ENCODE assay signal across 22 mouse cellular contexts in the genomic region with DNA sequence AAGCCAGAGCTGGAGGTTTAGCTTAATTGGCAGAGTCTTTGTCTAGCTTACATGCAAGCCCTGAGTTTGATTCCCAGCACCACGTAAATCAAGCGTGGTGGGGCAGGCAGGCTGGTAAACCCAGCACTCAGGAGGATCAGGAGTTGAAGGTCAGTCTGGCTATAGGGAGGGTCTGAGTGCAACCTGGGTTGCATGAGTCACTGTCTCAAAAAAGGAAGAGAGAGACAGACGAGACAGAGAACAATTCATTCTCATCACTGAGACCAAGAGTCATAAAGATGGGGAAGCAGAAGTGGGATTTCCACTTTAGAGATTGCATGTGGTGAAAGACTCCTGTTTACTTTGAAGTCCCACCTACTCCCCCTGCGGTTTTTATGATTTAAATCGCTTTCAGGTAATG. TPM values are rescaled to one million over a fixed set of nuclear protein-coding genes. Genes with fewer than 3 reads are reported as not detected.
DNase-seq lines count a peak whose midpoint lies in the region; ATAC-seq and TF ChIP-seq lines count a peak whose summit lies in the region.
"Had no signal": no experiment of that assay in that cellular context is flagged by ENCODE, and none has a peak within 500 bp of the region (broad histone marks: within the 10 kb centered on the region; RNA-seq: fewer than 3 reads in every experiment).

No protein-coding gene starts in this region.

- H3K27ac ChIP-seq in liver, adult 2 months (replicated peaks; ENCODE audit: insufficient read depth, low read depth, low read length) = no peak overlapping the region
- no peak overlapping the region for H3K27ac ChIP-seq in liver, postnatal 0 days (ENCODE audit: low read depth)
- H3K27ac ChIP-seq in midbrain, postnatal 0 days (ENCODE audit: low read depth, low read length) = no peak overlapping the region
- H3K27ac ChIP-seq: heart, embryonic 13.5 days; hindbrain, embryonic 14.5 days; intestine, embryonic 15.5 days; liver, embryonic 13.5 days; neural tube, embryonic 15.5 days; stomach, postnatal 0 days had no signal

- no peaks in the 10 kb centered on the region for H3K9me3 ChIP-seq in liver, postnatal 0 days (ENCODE audit: low read length)
- H3K9me3 ChIP-seq in midbrain, postnatal 0 days (ENCODE audit: low read length) = no peaks in the 10 kb centered on the region
- H3K9me3 ChIP-seq: G1E; heart, embryonic 13.5 days; intestine, embryonic 15.5 days; limb, embryonic 12.5 days; liver, embryonic 13.5 days; neural tube, embryonic 15.5 days had no signal

- H3K79me2 ChIP-seq in liver, adult 2 months (ENCODE audit: control insufficient read depth, insufficient read depth, low read length) = no peaks in the 10 kb centered on the region

- TF ChIP-seq POLR2A in liver, adult 2 months (IDR thresholded peaks at IDR 0.05; ENCODE audit: extremely low read depth, insufficient read depth, low read length) = no peak

- H3K4me3 ChIP-seq in liver, adult 2 months (ENCODE audit: insufficient read depth, low read depth, low read length) = no peak overlapping the region
- H3K4me3 ChIP-seq in liver, postnatal 0 days (ENCODE audit: low read depth, low read length) = no peak overlapping the region
- H3K4me3 ChIP-seq in midbrain, postnatal 0 days (ENCODE audit: low read depth, low read length) = no peak overlapping the region
- H3K4me3 ChIP-seq: heart, embryonic 13.5 days; intestine, embryonic 15.5 days; limb, embryonic 12.5 days; liver, embryonic 13.5 days; neural tube, embryonic 15.5 days had no signal

- H3K4me2 ChIP-seq in liver, postnatal 0 days (ENCODE audit: low read depth, low read length) = no peak overlapping the region
- no peak overlapping the region for H3K4me2 ChIP-seq in midbrain, postnatal 0 days (ENCODE audit: low read depth, low read length, poor library complexity, severe bottlenecking)
- H3K4me2 ChIP-seq: hindbrain, embryonic 14.5 days; intestine, embryonic 15.5 days; limb, embryonic 12.5 days; liver, embryonic 13.5 days; midbrain, embryonic 11.5 days; neural tube, embryonic 15.5 days had no signal

- ATAC-seq in liver, postnatal 0 days = no peak
- peak; percentile 76 for ATAC-seq in common myeloid progenitor, adult 5-6 weeks (replicated peaks; ENCODE audit: low read depth, poor library complexity, severe bottlenecking)
- ATAC-seq in monocyte, adult 5-6 weeks (replicated peaks; ENCODE audit: insufficient number of reproducible peaks, low FRiP score, low TSS enrichment, poor library complexity, severe bottlenecking) = peak; percentile 87
- ATAC-seq in midbrain, postnatal 0 days (ENCODE audit: low FRiP score) = no peak
- ATAC-seq: intestine, embryonic 15.5 days had no signal

- H3K4me1 ChIP-seq in liver, adult 2 months (ENCODE audit: control insufficient read depth, insufficient read depth, low read length) = no peaks in the 10 kb centered on the region
- no peaks in the 10 kb centered on the region for H3K4me1 ChIP-seq in liver, postnatal 0 days (ENCODE audit: insufficient read depth)
- no peaks in the 10 kb centered on the region for H3K4me1 ChIP-seq in midbrain, postnatal 0 days (ENCODE audit: insufficient read depth, low read length)
- H3K4me1 ChIP-seq: heart, embryonic 13.5 days; intestine, embryonic 15.5 days; liver, embryonic 13.5 days; neural tube, embryonic 15.5 days had no signal

- no peak overlapping the region for H3K9ac ChIP-seq in liver, adult 2 months (ENCODE audit: low read depth, low read length)
- H3K9ac ChIP-seq in liver, postnatal 0 days (replicated peaks) = no peak overlapping the region
- H3K9ac ChIP-seq in midbrain, postnatal 0 days (replicated peaks; ENCODE audit: low read length, poor library complexity, severe bottlenecking) = no peak overlapping the region
- H3K9ac ChIP-seq: heart, embryonic 13.5 days; hindbrain, embryonic 14.5 days; intestine, embryonic 15.5 days; limb, embryonic 12.5 days; liver, embryonic 13.5 days; neural tube, embryonic 15.5 days had no signal

- no peaks in the 10 kb centered on the region for H3K36me3 ChIP-seq in liver, adult 2 months (ENCODE audit: control insufficient read depth, insufficient read depth, low read length)
- no peaks in the 10 kb centered on the region for H3K36me3 ChIP-seq in liver, postnatal 0 days (replicated peaks; ENCODE audit: insufficient read depth, low read length)
- H3K36me3 ChIP-seq in midbrain, postnatal 0 days (ENCODE audit: insufficient read depth, low read length) = no peaks in the 10 kb centered on the region
- H3K36me3 ChIP-seq: heart, embryonic 13.5 days; intestine, embryonic 15.5 days; limb, embryonic 12.5 days; liver, embryonic 13.5 days; neural tube, embryonic 15.5 days had no signal

- DNase-seq in liver, adult 2 months (ENCODE audit: extremely low read depth, low read depth, low spot score) = peak; percentile 21
- DNase-seq in liver, postnatal 0 days = no peak
- DNase-seq in A20 (ENCODE audit: low read depth, low spot score) = peak; percentile 57
- no peak for DNase-seq in midbrain, postnatal 0 days (ENCODE audit: low spot score)
- no peak for DNase-seq in kidney, postnatal 14 days
- no peak for DNase-seq in thymus, postnatal 25 days
- DNase-seq: cerebellum, postnatal 25 days; kidney, adult 9 months; kidney, postnatal 4 days; liver, embryonic 13.5 days; right cerebral cortex, postnatal 25 days had no signal

- no peak for TF ChIP-seq EP300 in liver, postnatal 0 days (IDR thresholded peaks at IDR 0.05; ENCODE audit: low read depth)

- 67% methylated on average over 5 of the region's 5 CpGs for WGBS in liver, adult 2 months
- WGBS in liver, postnatal 0 days (ENCODE audit: insufficient replicate concordance) = 57% methylated on average over 5 of the region's 5 CpGs
- WGBS in midbrain, postnatal 0 days = 80% methylated on average over 5 of the region's 5 CpGs

- no peaks in the 10 kb centered on the region for H3K27me3 ChIP-seq in liver, adult 2 months (ENCODE audit: control insufficient read depth, insufficient read depth, low read length)
- no peaks in the 10 kb centered on the region for H3K27me3 ChIP-seq in liver, postnatal 0 days (ENCODE audit: insufficient read depth, low read length)
- H3K27me3 ChIP-seq in midbrain, postnatal 0 days (ENCODE audit: insufficient read depth, low read length) = no peaks in the 10 kb centered on the region
- H3K27me3 ChIP-seq: heart, embryonic 13.5 days; intestine, embryonic 15.5 days; limb, embryonic 12.5 days; liver, embryonic 13.5 days; neural tube, embryonic 15.5 days had no signal

- no peak for TF ChIP-seq CTCF in liver, adult 2 months (IDR thresholded peaks at IDR 0.05; ENCODE audit: low read depth, low read length)
- no peak for TF ChIP-seq CTCF in liver, postnatal 0 days (IDR thresholded peaks at IDR 0.05; ENCODE audit: low read depth)
- no peak for TF ChIP-seq CTCF in midbrain, postnatal 0 days (IDR thresholded peaks at IDR 0.05)

RNA-seq across cellular contexts. Expression of a gene that starts 6.6 kb away (rescaled TPM):
- 0.18 and 0.27 TPM in 2 replicates for total RNA-seq in liver, adult 2 months (2014; rRNA removed)
- 0.02 TPM in 1 of 2 replicates, not detected in the other for polyA plus RNA-seq in liver, adult 2 months (2012; rRNA removed)
- 0.28 TPM in 2 replicates for polyA plus RNA-seq in liver, postnatal 0 days (2015; fragmentation: Nextera tagmentation; extraction: Ambion mirVana)
- 1.2 and 4.4 TPM in 2 replicates for total RNA-seq in common myeloid progenitor, adult 5-6 weeks (2017)
- total RNA-seq in monocyte, adult 5-6 weeks (2017) = 111 to 182 TPM (median 181 TPM) in 3 replicates
- total RNA-seq in midbrain, postnatal 0 days (2014; rRNA removed) = 0.09 and 0.44 TPM in 2 replicates
- 0.23 and 0.32 TPM in 2 replicates for polyA plus RNA-seq in midbrain, postnatal 0 days (2015; fragmentation: Nextera tagmentation; extraction: Ambion mirVana)
- total RNA-seq: gastrocnemius, adult 18-20 months had no signal
- polyA plus RNA-seq: limb, embryonic 12.5 days had no signal

RNA-seq across cellular contexts. Expression of a gene that starts 24.6 kb away (rescaled TPM):
- total RNA-seq in liver, adult 2 months (2014; rRNA removed) = 12.0 and 14.8 TPM in 2 replicates
- 9.1 and 14.7 TPM in 2 replicates for polyA plus RNA-seq in liver, adult 2 months (2012; rRNA removed)
- 39.4 and 41.4 TPM in 2 replicates for polyA plus RNA-seq in liver, postnatal 0 days (2015; fragmentation: Nextera tagmentation; extraction: Ambion mirVana)
- 38.7 and 45.2 TPM in 2 replicates for total RNA-seq in common myeloid progenitor, adult 5-6 weeks (2017)
- 43.8 to 58.3 TPM (median 56.8 TPM) in 3 replicates for total RNA-seq in monocyte, adult 5-6 weeks (2017)
- total RNA-seq in midbrain, postnatal 0 days (2014; rRNA removed) = 19.4 and 20.1 TPM in 2 replicates
- 53.3 and 53.8 TPM in 2 replicates for polyA plus RNA-seq in midbrain, postnatal 0 days (2015; fragmentation: Nextera tagmentation; extraction: Ambion mirVana)

Comparison
In these comparisons a context has a peak if more than half of its experiments do, and no peak if none do; other contexts are left out.
1. DNase-seq: peak in liver, adult 2 months (single experiment) and A20 (single experiment); none in liver, postnatal 0 days (single experiment), midbrain, postnatal 0 days (single experiment), kidney, postnatal 14 days (single experiment) and thymus, postnatal 25 days (single experiment).
2. ATAC-seq: peak in common myeloid progenitor, adult 5-6 weeks (single experiment) and monocyte, adult 5-6 weeks (single experiment); none in liver, postnatal 0 days (single experiment) and midbrain, postnatal 0 days (single experiment).
3. RNA of a gene that starts 6.6 kb away (total RNA-seq): 111 to 182 TPM in monocyte, adult 5-6 weeks; 1.2 to 4.4 TPM in common myeloid progenitor, adult 5-6 weeks, 0.09 to 0.44 TPM in midbrain, postnatal 0 days and 0.18 to 0.27 TPM in liver, adult 2 months; every median in the first group is over 10 times any median in the second.